Mouse (Mus musculus) heart, postnatal 25 days (tissue): ENCODE measurements around the gene Tenm4. TPM values are rescaled to one million over a fixed set of nuclear protein-coding genes. Genes with fewer than 3 reads are reported as not detected.
A peak's percentile ranks its signal among the peaks of the same experiment; 100 is the strongest.

Experiments used
- DNase-seq: peaks from one replicate; pipeline ENCODE4 v3.0.0; 2022; ENCODE audit warnings: low spot score
- intact Hi-C: fragments of 180-260 bp; cut with DNase I; formaldehyde crosslinking; loops from one replicate; pipeline ENCODE4 v1.15.1; 2025
- total RNA-seq, 2 experiments: library from RNA; stranded (reverse); gene quantifications; 2 replicates each; pipeline ENCODE4 v1.2.3; 2021

Gene Tenm4
- total RNA-seq, 2 experiments from 2014 or later = 1.0 to 1.1 TPM

GRCm38 (mm10) chr7:96545979-96546378, 374.9 kb downstream of the Tenm4 start:
- no peak for DNase-seq
- intact Hi-C loops = no loop called here

- intact Hi-C loops = loop anchor here (5.0 kb wide), 1 partner anchor 340 kb away; no protein-coding TSS in a partner anchor
- DNase-seq = no peak
Measured at GRCm38 (mm10) chr7:96551809-96552208, 380.8 kb downstream of the Tenm4 start.

GRCm38 (mm10) chr7:96552292-96552860, 381.3 kb downstream of the Tenm4 start:
- intact Hi-C loops = loop anchor here (5.0 kb wide), 1 partner anchor 340 kb away; no protein-coding TSS in a partner anchor
- no peak for DNase-seq

- DNase-seq = no peak
- intact Hi-C loops = loop anchor here (5.0 kb wide), 1 partner anchor 342 kb away; no protein-coding TSS in a partner anchor
Measured at GRCm38 (mm10) chr7:96554277-96554690, 383.2 kb downstream of the Tenm4 start.

- DNase-seq = no peak
- intact Hi-C loops = no loop called here
Measured at GRCm38 (mm10) chr7:96555294-96555693, 384.2 kb downstream of the Tenm4 start.

- intact Hi-C loops = no loop called here
- DNase-seq = no peak
Measured at GRCm38 (mm10) chr7:96556756-96557155, 385.7 kb downstream of the Tenm4 start.

GRCm38 (mm10) chr7:96562890-96563289, 391.8 kb downstream of the Tenm4 start:
- no peak for DNase-seq
- intact Hi-C loops = no loop called here

GRCm38 (mm10) chr7:96563329-96564065, 392.5 kb downstream of the Tenm4 start:
- DNase-seq = no peak
- intact Hi-C loops = no loop called here

- intact Hi-C loops = no loop called here
- peak; percentile 14 for DNase-seq
Measured at GRCm38 (mm10) chr7:96565806-96566205, 394.8 kb downstream of the Tenm4 start.

GRCm38 (mm10) chr7:96566260-96566659, 395.2 kb downstream of the Tenm4 start:
- intact Hi-C loops = no loop called here
- no peak for DNase-seq

GRCm38 (mm10) chr7:96568034-96568433, 397.0 kb downstream of the Tenm4 start:
- intact Hi-C loops = no loop called here
- no peak for DNase-seq

GRCm38 (mm10) chr7:96570965-96571364, 399.9 kb downstream of the Tenm4 start:
- DNase-seq = no peak
- intact Hi-C loops = no loop called here

- intact Hi-C loops = no loop called here
- DNase-seq = no peak
Measured at GRCm38 (mm10) chr7:96572995-96573394, 401.9 kb downstream of the Tenm4 start.

GRCm38 (mm10) chr7:96575202-96575650, 404.2 kb downstream of the Tenm4 start:
- DNase-seq = peak; percentile 54
- intact Hi-C loops = no loop called here

GRCm38 (mm10) chr7:96582752-96583151, 411.7 kb downstream of the Tenm4 start:
- intact Hi-C loops = no loop called here
- DNase-seq = no peak

- intact Hi-C loops = loop anchor here (5.0 kb wide), 1 partner anchor 55 kb away; no protein-coding TSS in a partner anchor
- no peak for DNase-seq
Measured at GRCm38 (mm10) chr7:96587403-96587802, 416.4 kb downstream of the Tenm4 start.

- no peak for DNase-seq
- intact Hi-C loops = loop anchor here (5.0 kb wide), 1 partner anchor 56 kb away; no protein-coding TSS in a partner anchor
Measured at GRCm38 (mm10) chr7:96588567-96588966, 417.5 kb downstream of the Tenm4 start.

GRCm38 (mm10) chr7:96595535-96596295, 424.7 kb downstream of the Tenm4 start:
- intact Hi-C loops = no loop called here
- no peak for DNase-seq

GRCm38 (mm10) chr7:96596402-96597195, 425.6 kb downstream of the Tenm4 start:
- intact Hi-C loops = no loop called here
- no peak for DNase-seq

- intact Hi-C loops = no loop called here
- DNase-seq = no peak
Measured at GRCm38 (mm10) chr7:96597871-96598270, 426.8 kb downstream of the Tenm4 start.
